Mouse (Mus musculus) large intestine, adult 2 months (tissue): ENCODE results near the gene Tgfbr3. TPM values are rescaled to one million over a fixed set of nuclear protein-coding genes. Genes with fewer than 3 reads are reported as not detected.

Source experiments
- DNase-seq: peaks from one replicate; pipeline ENCODE4 v3.0.0-alpha.2; 2012; ENCODE audit warnings: low read depth, low spot score
- WGBS: fragments of 180-500 bp; shearing (Covaris S2); methylation state at CpG from one replicate; pipeline ENCODE4 v1.1.7; 2018; 5-methylcytosine and 5-hydroxymethylcytosine counted together
- polyA plus RNA-seq: library from polyadenylated mRNA; depleted of rRNA; stranded (reverse); fragments of >200 nt; gene quantifications from 2 replicates; pipeline ENCODE4 v1.2.3, GENCODE M21; 2012; rRNA removed

Tgfbr3 gene
- polyA plus RNA-seq, 1 experiment: 4.7 TPM

- no peak for DNase-seq
- 40% methylated on average over 7 of the region's 7 CpGs for WGBS
These were observed 221.9 kb downstream of the Tgfbr3 start for GRCm38 (mm10) chr5:107067531-107067930.

GRCm38 (mm10) chr5:107064922-107065321 is 224.5 kb downstream of the Tgfbr3 start:
- no peak for DNase-seq

GRCm38 (mm10) chr5:107062229-107062852 is 227.1 kb downstream of the Tgfbr3 start:
- 88% methylated on average over 12 of the region's 12 CpGs for WGBS

More at GRCm38 (mm10) chr5:107064922-107065321, 224.5 kb downstream of the Tgfbr3 start:
- WGBS: 90% methylated on average over 5 of the region's 5 CpGs

GRCm38 (mm10) chr5:107059514-107059913 is 229.9 kb downstream of the Tgfbr3 start:
- WGBS: 83% methylated on average over 5 of the region's 5 CpGs
- no peak for DNase-seq

More at GRCm38 (mm10) chr5:107062229-107062852, 227.1 kb downstream of the Tgfbr3 start:
- no peak for DNase-seq

GRCm38 (mm10) chr5:107058642-107059041 is 230.8 kb downstream of the Tgfbr3 start:
- 71% methylated on average over 4 of the region's 4 CpGs for WGBS
- DNase-seq: no peak

Other genes starting within 250 kb of the Tgfbr3 start
- gene Brdt, start 41.5 kb upstream of the Tgfbr3 start, polyA plus RNA-seq: 0.32 and 0.41 TPM in 2 replicates
- gene Ephx4, start 113.1 kb upstream of the Tgfbr3 start, polyA plus RNA-seq: 0.19 and 0.71 TPM in 2 replicates
- gene Lpcat2b, start 141.9 kb upstream of the Tgfbr3 start, polyA plus RNA-seq: not detected in 2 replicates
- gene Btbd8, start 148.4 kb upstream of the Tgfbr3 start, polyA plus RNA-seq: 0.73 and 1.0 TPM in 2 replicates
- not detected in 2 replicates for gene Gm42669, start 218.0 kb upstream of the Tgfbr3 start, polyA plus RNA-seq
- gene 1700028K03Rik, start 245.1 kb upstream of the Tgfbr3 start, polyA plus RNA-seq: not detected in 2 replicates